Mouse (Mus musculus) limb, embryonic 14.5 days (tissue): ENCODE data around the gene Pelo. TPM values are rescaled to one million over a fixed set of nuclear protein-coding genes. Genes with fewer than 3 reads are reported as not detected.
A peak's percentile ranks its signal among the peaks of the same experiment; 100 is the strongest.

Source experiments
- ATAC-seq: fragments of 200-750 bp; cut with Nextera tagmentation; 2 replicates; pipeline ENCODE4 v1.8.0; 2017; ENCODE audit warnings: low read depth, moderate number of reproducible peaks, moderate TSS enrichment; ENCODE audit not compliant: low FRiP score
- DNase-seq: peaks from one replicate; pipeline ENCODE4 v3.0.0-alpha.2; 2015; ENCODE audit warnings: low spot score
- H3K27ac ChIP-seq: fragments of 300-500 bp; sonication (generic); replicated peaks from 2 replicates; pipeline ENCODE4 v1.5.1; 2014; ENCODE audit warnings: low read depth, mild to moderate bottlenecking, low read length, moderate library complexity, mixed read lengths
- H3K27me3 ChIP-seq: fragments of 300-500 bp; sonication (generic); 2 replicates; pipeline ENCODE4 v1.6.1; 2014; ENCODE audit warnings: low read length, mixed read lengths; ENCODE audit not compliant: control insufficient read depth, insufficient read depth
- H3K36me3 ChIP-seq: fragments of 300-500 bp; sonication (generic); 2 replicates; pipeline ENCODE4 v1.6.1; 2014; ENCODE audit warnings: mild to moderate bottlenecking, low read length, moderate library complexity, mixed read lengths; ENCODE audit not compliant: control insufficient read depth, insufficient read depth
- H3K4me1 ChIP-seq: fragments of 300-500 bp; sonication (generic); 2 replicates; pipeline ENCODE4 v1.6.1; 2014; ENCODE audit warnings: antibody characterized with exemption, low read length, mixed read lengths; ENCODE audit not compliant: control insufficient read depth, insufficient read depth
- H3K4me2 ChIP-seq: fragments of 300-500 bp; sonication (generic); replicated peaks from 2 replicates; pipeline ENCODE4 v1.6.1; 2014; ENCODE audit warnings: low read depth, mild to moderate bottlenecking, low read length, moderate library complexity; ENCODE audit not compliant: severe bottlenecking
- H3K4me3 ChIP-seq: fragments of 300-500 bp; sonication (generic); replicated peaks from 2 replicates; pipeline ENCODE4 v1.5.1; 2014; ENCODE audit warnings: low read length
- H3K9ac ChIP-seq: fragments of 300-500 bp; sonication (generic); 2 replicates; pipeline ENCODE4 v1.6.1; 2014; ENCODE audit warnings: mild to moderate bottlenecking, low read depth, low read length, moderate library complexity; ENCODE audit not compliant: severe bottlenecking
- H3K9me3 ChIP-seq: fragments of 300-500 bp; sonication (generic); 2 replicates; pipeline ENCODE4 v1.6.1; 2016; ENCODE audit warnings: low read length; ENCODE audit not compliant: control insufficient read depth
- POLR2A ChIP-seq: fragments of 200-500 bp; IDR thresholded peaks from 2 replicates; pipeline ENCODE4 v1.8.0; 2012; ENCODE audit warnings: inconsistent platforms, mild to moderate bottlenecking, moderate library complexity, borderline replicate concordance; ENCODE audit not compliant: insufficient read depth, insufficient read length; ENCODE audit errors: extremely low read depth
- WGBS: fragments of 180-500 bp; shearing (Covaris S2); extraction: QIAGEN DNeasy Blood & Tissue Kit; methylation state at CpG from one replicate; pipeline ENCODE4 v1.1.7; 2014; 5-methylcytosine and 5-hydroxymethylcytosine counted together
- polyA plus RNA-seq, 2 experiments: library from polyadenylated mRNA; depleted of rRNA in 1 of 2; stranded (reverse) in 1 of 2; unstranded in 1 of 2; fragments of >200 nt; fragmentation: Nextera tagmentation in 1 of 2; extraction: Ambion mirVana in 1 of 2; gene quantifications; 2 replicates each; pipeline versions ENCODE4 v1.2.1 to v1.2.3; 2012 to 2014

Pelo gene
- polyA plus RNA-seq, 2 experiments: 7.4 to 37.4 TPM

GRCm38 (mm10) chr13:115089020-115089394, 979 bp downstream of the Pelo start:
- 25% methylated on average over 11 of the region's 11 CpGs for WGBS
- no peak overlapping the region for H3K27ac ChIP-seq

GRCm38 (mm10) chr13:115085974-115086373, 4.0 kb downstream of the Pelo start:
- Histone ChIP-seq H3K27me3 (no peaks in the 10 kb centered on the region), H3K9ac (no peak overlapping the region), H3K36me3 (peaks cover 29% of the 10 kb centered on the region), H3K9me3 (no peaks in the 10 kb centered on the region), H3K4me3 (no peak overlapping the region), H3K27ac (no peak overlapping the region), H3K4me1 (peaks cover 11% of the 10 kb centered on the region), H3K4me2 (no peak overlapping the region)
- ATAC-seq (no peak), DNase-seq (no peak)
- TF ChIP-seq POLR2A: no peak
- WGBS: 92% methylated on average over 6 of the region's 6 CpGs

More at GRCm38 (mm10) chr13:115089020-115089394, 979 bp downstream of the Pelo start:
- Histone ChIP-seq H3K36me3 (peaks cover 29% of the 10 kb centered on the region), H3K9me3 (no peaks in the 10 kb centered on the region), H3K4me2 (peak overlapping the region; percentile 89), H3K4me1 (peaks cover 11% of the 10 kb centered on the region), H3K9ac (peak overlapping the region; percentile 73), H3K27me3 (no peaks in the 10 kb centered on the region), H3K4me3 (peak overlapping the region; percentile 63)
- DNase-seq (no peak), ATAC-seq (no peak; the same call in 1 of the 2 replicates)
- TF ChIP-seq POLR2A: no peak

- no peak overlapping the region for H3K4me2 ChIP-seq
- no peak for TF ChIP-seq POLR2A
- no peaks in the 10 kb centered on the region for H3K4me1 ChIP-seq
- H3K36me3 ChIP-seq: peaks cover 14% of the 10 kb centered on the region
- no peaks in the 10 kb centered on the region for H3K27me3 ChIP-seq
- H3K27ac ChIP-seq: no peak overlapping the region
- no peak overlapping the region for H3K4me3 ChIP-seq
- no peak overlapping the region for H3K9ac ChIP-seq
- DNase-seq (no peak), ATAC-seq (no peak)
- H3K9me3 ChIP-seq: no peaks in the 10 kb centered on the region
- WGBS: 86% methylated on average over 7 of the region's 7 CpGs
Observed at GRCm38 (mm10) chr13:115082339-115082738, 7.6 kb downstream of the Pelo start.

GRCm38 (mm10) chr13:115079996-115080585, 9.9 kb downstream of the Pelo start:
- no peaks in the 10 kb centered on the region for H3K27me3 ChIP-seq
- no peak for TF ChIP-seq POLR2A
- H3K4me2 ChIP-seq: no peak overlapping the region
- 79% methylated on average over 3 of the region's 3 CpGs for WGBS
- H3K27ac ChIP-seq: no peak overlapping the region
- H3K4me1 ChIP-seq: no peaks in the 10 kb centered on the region
- no peaks in the 10 kb centered on the region for H3K36me3 ChIP-seq
- DNase-seq (no peak), ATAC-seq (no peak)
- H3K9ac ChIP-seq: no peak overlapping the region
- H3K9me3 ChIP-seq: no peaks in the 10 kb centered on the region
- H3K4me3 ChIP-seq: no peak overlapping the region

GRCm38 (mm10) chr13:115078997-115079685, 10.8 kb downstream of the Pelo start:
- Histone ChIP-seq H3K4me2 (no peak overlapping the region), H3K36me3 (no peaks in the 10 kb centered on the region), H3K27ac (no peak overlapping the region), H3K9ac (no peak overlapping the region), H3K4me1 (no peaks in the 10 kb centered on the region), H3K9me3 (no peaks in the 10 kb centered on the region), H3K4me3 (no peak overlapping the region), H3K27me3 (no peaks in the 10 kb centered on the region)
- no peak for DNase-seq
- no peak for TF ChIP-seq POLR2A
- 85% methylated on average over 6 of the region's 6 CpGs for WGBS
- ATAC-seq: no peak
